Mouse (Mus musculus): ENCODE measurements around the gene Ggt5. TPM values are rescaled to one million over a fixed set of nuclear protein-coding genes. Genes with fewer than 3 reads are reported as not detected.

Gene Ggt5
- total and polyA plus RNA-seq, 2 experiments from 2014 or later = 2.3 to 2.8 TPM

DNA sequence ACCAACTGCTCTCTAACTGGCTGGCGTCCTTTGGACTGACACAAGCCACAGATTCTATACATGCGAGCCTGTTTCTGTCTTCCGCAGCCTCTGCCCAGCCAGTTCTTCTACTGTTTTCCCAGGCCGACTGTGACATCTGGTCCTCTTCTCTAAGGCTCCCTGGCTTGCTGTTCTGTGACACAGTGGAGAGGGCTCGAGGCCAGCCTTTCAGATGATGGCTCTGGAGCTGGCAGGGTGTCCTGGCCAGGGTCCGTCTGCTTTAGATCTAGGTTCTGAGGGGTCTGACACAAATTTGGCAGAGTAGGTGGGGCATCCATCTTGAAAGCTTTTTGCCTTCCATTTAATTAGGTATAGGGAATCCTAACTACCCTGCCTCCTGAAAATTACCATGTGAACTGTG, 72.2 kb downstream of the Ggt5 start:
- H3K4me1 ChIP-seq (ENCODE audit: insufficient read depth, low read length) = peaks cover 19% of the 10 kb centered on the region
- no peak for TF ChIP-seq CTCF (IDR thresholded peaks at IDR 0.05; ENCODE audit: low read depth)
- H3K9ac ChIP-seq (replicated peaks; ENCODE audit: low read length) = no peak overlapping the region
- H3K9me3 ChIP-seq (ENCODE audit: low read length) = no peaks in the 10 kb centered on the region
- peak overlapping the region; percentile 49; the same call in 1 of the 2 replicates for H3K27ac ChIP-seq
- peak; percentile 79 for DNase-seq (ENCODE audit: low spot score)
- WGBS = 35% methylated on average over 6 of the region's 6 CpGs
- no peak overlapping the region for H3K4me3 ChIP-seq (ENCODE audit: low read length)
- no peak overlapping the region for H3K4me2 ChIP-seq (ENCODE audit: low read depth, low read length)
- H3K27me3 ChIP-seq (ENCODE audit: insufficient read depth, low read length) = no peaks in the 10 kb centered on the region
- peaks cover 23% of the 10 kb centered on the region for H3K36me3 ChIP-seq (ENCODE audit: insufficient read depth, low read length)
- ATAC-seq = 0 out of 2 replicates have a peak, but pooled peaks have one; percentile 41

- H3K4me1 ChIP-seq (ENCODE audit: insufficient read depth, low read length) = peaks cover 24% of the 10 kb centered on the region
- DNase-seq (ENCODE audit: low spot score) = no peak
- H3K4me2 ChIP-seq (ENCODE audit: low read depth, low read length) = no peak overlapping the region
- peak overlapping the region; percentile 49; the same call in 1 of the 2 replicates for H3K27ac ChIP-seq
- peaks cover 18% of the 10 kb centered on the region for H3K36me3 ChIP-seq (ENCODE audit: insufficient read depth, low read length)
- no peak for ATAC-seq
- no peak overlapping the region for H3K9ac ChIP-seq (replicated peaks; ENCODE audit: low read length)
- no peak overlapping the region for H3K4me3 ChIP-seq (ENCODE audit: low read length)
- H3K27me3 ChIP-seq (ENCODE audit: insufficient read depth, low read length) = no peaks in the 10 kb centered on the region
- no peaks in the 10 kb centered on the region for H3K9me3 ChIP-seq (ENCODE audit: low read length)
- TF ChIP-seq CTCF (IDR thresholded peaks at IDR 0.05; ENCODE audit: low read depth) = no peak
- 50% methylated on average over 3 of the region's 3 CpGs for WGBS
These were observed 72.7 kb downstream of the Ggt5 start for GRCm38 (mm10) chr10:75661876-75662275.

DNA sequence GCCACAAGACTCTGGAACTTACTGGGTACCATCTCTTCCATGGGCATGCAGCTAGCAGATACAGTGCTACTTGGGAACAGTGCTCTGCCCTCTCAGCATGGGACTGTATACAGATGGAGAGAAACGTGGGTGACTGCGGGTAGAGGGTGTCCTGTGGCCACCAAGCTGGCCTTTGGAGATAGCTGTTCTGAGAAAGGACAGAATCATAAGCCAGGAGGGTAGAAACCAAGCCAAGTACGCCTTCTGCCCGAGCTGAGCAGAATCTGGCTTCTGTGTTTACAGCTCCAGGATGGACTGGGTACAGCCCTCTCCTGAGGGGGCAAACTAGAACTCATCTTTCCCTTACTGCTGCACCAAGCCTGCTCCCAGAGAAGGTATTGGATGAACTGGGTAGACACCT, 73.4 kb downstream of the Ggt5 start:
- H3K4me1 ChIP-seq (ENCODE audit: insufficient read depth, low read length) = peaks cover 26% of the 10 kb centered on the region
- ATAC-seq = no peak
- no peak for TF ChIP-seq CTCF (IDR thresholded peaks at IDR 0.05; ENCODE audit: low read depth)
- no peak overlapping the region for H3K9ac ChIP-seq (replicated peaks; ENCODE audit: low read length)
- H3K27me3 ChIP-seq (ENCODE audit: insufficient read depth, low read length) = no peaks in the 10 kb centered on the region
- H3K4me2 ChIP-seq (ENCODE audit: low read depth, low read length) = no peak overlapping the region
- no peak overlapping the region for H3K4me3 ChIP-seq (ENCODE audit: low read length)
- peaks cover 11% of the 10 kb centered on the region; the same call in 1 of the 2 replicates for H3K36me3 ChIP-seq (ENCODE audit: insufficient read depth, low read length)
- 59% methylated on average over 4 of the region's 4 CpGs for WGBS
- H3K27ac ChIP-seq = no peak overlapping the region; the same call in 1 of the 2 replicates
- no peak for DNase-seq (ENCODE audit: low spot score)
- H3K9me3 ChIP-seq (ENCODE audit: low read length) = no peaks in the 10 kb centered on the region

GRCm38 (mm10) chr10:75664673-75665270, 75.6 kb downstream of the Ggt5 start:
- ATAC-seq = no peak
- Histone ChIP-seq H3K9me3 (ENCODE audit: low read length) (no peaks in the 10 kb centered on the region), H3K9ac (replicated peaks; ENCODE audit: low read length) (no peak overlapping the region), H3K27ac (no peak overlapping the region), H3K27me3 (ENCODE audit: insufficient read depth, low read length) (no peaks in the 10 kb centered on the region), H3K4me2 (ENCODE audit: low read depth, low read length) (no peak overlapping the region), H3K4me3 (ENCODE audit: low read length) (no peak overlapping the region), H3K36me3 (ENCODE audit: insufficient read depth, low read length) (0 out of 2 replicates have a peak, but pooled peaks cover 3% of the 10 kb centered on the region), H3K4me1 (ENCODE audit: insufficient read depth, low read length) (peaks cover 32% of the 10 kb centered on the region)
- DNase-seq (ENCODE audit: low spot score) = no peak
- WGBS = 83% methylated on average over 6 of the region's 6 CpGs
- no peak for TF ChIP-seq CTCF (IDR thresholded peaks at IDR 0.05; ENCODE audit: low read depth)

GRCm38 (mm10) chr10:75666451-75667030, 77.4 kb downstream of the Ggt5 start:
- Histone ChIP-seq H3K27ac (peak overlapping the region; percentile 81), H3K27me3 (ENCODE audit: insufficient read depth, low read length) (no peaks in the 10 kb centered on the region), H3K4me3 (ENCODE audit: low read length) (peak overlapping the region; percentile 55), H3K9me3 (ENCODE audit: low read length) (no peaks in the 10 kb centered on the region), H3K9ac (replicated peaks; ENCODE audit: low read length) (peak overlapping the region; percentile 70), H3K36me3 (ENCODE audit: insufficient read depth, low read length) (peaks cover 3% of the 10 kb centered on the region; the same call in 1 of the 2 replicates), H3K4me2 (ENCODE audit: low read depth, low read length) (peak overlapping the region; percentile 99), H3K4me1 (ENCODE audit: insufficient read depth, low read length) (peaks cover 32% of the 10 kb centered on the region)
- TF ChIP-seq CTCF (IDR thresholded peaks at IDR 0.05; ENCODE audit: low read depth) = no peak
- DNase-seq (ENCODE audit: low spot score) (peak; percentile 44), ATAC-seq (peak; percentile 11; the same call in 1 of the 2 replicates)
- 18% methylated on average over 4 of the region's 4 CpGs for WGBS

Other genes with a start within 250 kb of the Ggt5 start
- 0.26 and 0.50 TPM in 2 replicates for gene Upb1, start 188.2 kb upstream of the Ggt5 start, total RNA-seq (2014; rRNA removed)
- gene Upb1, start 188.2 kb upstream of the Ggt5 start, polyA plus RNA-seq (2015; fragmentation: Nextera tagmentation; extraction: Ambion mirVana) = 0.71 and 1.4 TPM in 2 replicates
- gene Snrpd3, start 71.8 kb upstream of the Ggt5 start, total RNA-seq (2014; rRNA removed) = 16.4 and 18.0 TPM in 2 replicates
- gene Snrpd3, start 71.8 kb upstream of the Ggt5 start, polyA plus RNA-seq (2015; fragmentation: Nextera tagmentation; extraction: Ambion mirVana) = 133 and 135 TPM in 2 replicates
- 42.3 and 44.3 TPM in 2 replicates for gene Gucd1, start 71.4 kb upstream of the Ggt5 start, total RNA-seq (2014; rRNA removed)
- gene Gucd1, start 71.4 kb upstream of the Ggt5 start, polyA plus RNA-seq (2015; fragmentation: Nextera tagmentation; extraction: Ambion mirVana) = 12.6 and 15.6 TPM in 2 replicates
- 30.3 and 31.4 TPM in 2 replicates for gene Lrrc75b, start 29.0 kb upstream of the Ggt5 start, total RNA-seq (2014; rRNA removed)
- 26.0 and 26.4 TPM in 2 replicates for gene Lrrc75b, start 29.0 kb upstream of the Ggt5 start, polyA plus RNA-seq (2015; fragmentation: Nextera tagmentation; extraction: Ambion mirVana)
- 3.2 and 7.6 TPM in 2 replicates for gene Ggt1, start 27.7 kb upstream of the Ggt5 start, total RNA-seq (2014; rRNA removed)
- 1.0 and 1.2 TPM in 2 replicates for gene Ggt1, start 27.7 kb upstream of the Ggt5 start, polyA plus RNA-seq (2015; fragmentation: Nextera tagmentation; extraction: Ambion mirVana)
- gene Susd2, start 54.7 kb downstream of the Ggt5 start, total RNA-seq (2014; rRNA removed) = 14.4 and 14.9 TPM in 2 replicates
- 11.2 and 11.4 TPM in 2 replicates for gene Susd2, start 54.7 kb downstream of the Ggt5 start, polyA plus RNA-seq (2015; fragmentation: Nextera tagmentation; extraction: Ambion mirVana)
- 92.9 and 96.4 TPM in 2 replicates for gene Cabin1, start 175.0 kb downstream of the Ggt5 start, total RNA-seq (2014; rRNA removed)
- gene Cabin1, start 175.0 kb downstream of the Ggt5 start, polyA plus RNA-seq (2015; fragmentation: Nextera tagmentation; extraction: Ambion mirVana) = 30.1 and 33.6 TPM in 2 replicates
- 63.6 and 67.4 TPM in 2 replicates for gene Ddt, start 184.1 kb downstream of the Ggt5 start, total RNA-seq (2014; rRNA removed)
- 115 and 120 TPM in 2 replicates for gene Ddt, start 184.1 kb downstream of the Ggt5 start, polyA plus RNA-seq (2015; fragmentation: Nextera tagmentation; extraction: Ambion mirVana)
- gene Gm20441, start 191.6 kb downstream of the Ggt5 start, total RNA-seq (2014; rRNA removed) = not detected in 2 replicates
- gene Gm20441, start 191.6 kb downstream of the Ggt5 start, polyA plus RNA-seq (2015; fragmentation: Nextera tagmentation; extraction: Ambion mirVana) = not detected in 2 replicates
- gene Gstt3, start 192.1 kb downstream of the Ggt5 start, total RNA-seq (2014; rRNA removed) = 1.8 and 3.2 TPM in 2 replicates
- gene Gstt3, start 192.1 kb downstream of the Ggt5 start, polyA plus RNA-seq (2015; fragmentation: Nextera tagmentation; extraction: Ambion mirVana) = 2.8 and 4.2 TPM in 2 replicates
- 38.1 and 39.3 TPM in 2 replicates for gene Gstt1, start 209.2 kb downstream of the Ggt5 start, total RNA-seq (2014; rRNA removed)
- 20.8 and 24.4 TPM in 2 replicates for gene Gstt1, start 209.2 kb downstream of the Ggt5 start, polyA plus RNA-seq (2015; fragmentation: Nextera tagmentation; extraction: Ambion mirVana)
- not detected in 2 replicates for gene Gstt4, start 233.2 kb downstream of the Ggt5 start, total RNA-seq (2014; rRNA removed)
- not detected in 2 replicates for gene Gstt4, start 233.2 kb downstream of the Ggt5 start, polyA plus RNA-seq (2015; fragmentation: Nextera tagmentation; extraction: Ambion mirVana)
- 2.1 and 10.2 TPM in 2 replicates for gene Gstt2, start 248.1 kb downstream of the Ggt5 start, total RNA-seq (2014; rRNA removed)
- 9.3 and 11.1 TPM in 2 replicates for gene Gstt2, start 248.1 kb downstream of the Ggt5 start, polyA plus RNA-seq (2015; fragmentation: Nextera tagmentation; extraction: Ambion mirVana)